9 mouse cellular contexts compared by ENCODE assay signal in genomic region chr7:75427322-75427721, GRCm38 (mm10). TPM values are rescaled to one million over a fixed set of nuclear protein-coding genes. Genes with fewer than 3 reads are reported as not detected.
DNase-seq lines count a peak whose midpoint lies in the region; ATAC-seq and TF ChIP-seq lines count a peak whose summit lies in the region.
"Had no signal": no experiment of that assay in that cellular context is flagged by ENCODE, and none has a peak within 500 bp of the region (broad histone marks: within the 10 kb centered on the region; RNA-seq: fewer than 3 reads in every experiment).

No protein-coding gene starts in this region.

- H3K4me1 ChIP-seq in lung, embryonic 14.5 days (ENCODE audit: insufficient read depth): 0 out of 2 replicates have a peak, but pooled peaks cover 3% of the 10 kb centered on the region
- H3K4me1 ChIP-seq in hindbrain, embryonic 14.5 days (replicated peaks; ENCODE audit: control insufficient read depth, insufficient read depth, low read length): no peaks in the 10 kb centered on the region
- no peaks in the 10 kb centered on the region for H3K4me1 ChIP-seq in hindbrain, embryonic 16.5 days (ENCODE audit: control insufficient read depth, insufficient read depth, low read depth, low read length)

- WGBS in lung, embryonic 14.5 days: 42% methylated on average over 4 of the region's 4 CpGs
- WGBS in hindbrain, embryonic 14.5 days: 81% methylated on average over 4 of the region's 4 CpGs
- 75% methylated on average over 4 of the region's 4 CpGs for WGBS in hindbrain, embryonic 16.5 days

- DNase-seq in testis, postnatal 14 days (ENCODE audit: low spot score): peak; percentile 38
- DNase-seq in testis, postnatal 10 days (ENCODE audit: low spot score): no peak
- DNase-seq in heart, adult 8-10 months (ENCODE audit: low spot score): peak; percentile 80
- peak; percentile 23 for DNase-seq in lung, embryonic 14.5 days
- no peak for DNase-seq in frontal cortex, postnatal 25 days (ENCODE audit: low spot score in 2 of 2)
- no peak for DNase-seq in hindbrain, embryonic 14.5 days (ENCODE audit: low spot score)
- no peak for DNase-seq in embryo, embryonic 11 days

- H3K27me3 ChIP-seq in lung, embryonic 14.5 days (ENCODE audit: insufficient read depth, low read length): no peaks in the 10 kb centered on the region
- no peaks in the 10 kb centered on the region for H3K27me3 ChIP-seq in hindbrain, embryonic 14.5 days (ENCODE audit: control insufficient read depth, insufficient read depth, low read length)
- no peaks in the 10 kb centered on the region for H3K27me3 ChIP-seq in hindbrain, embryonic 16.5 days (replicated peaks; ENCODE audit: control insufficient read depth, insufficient read depth, low read length)

- no peak overlapping the region for H3K4me3 ChIP-seq in lung, embryonic 14.5 days (ENCODE audit: low read depth, low read length)
- H3K4me3 ChIP-seq in hindbrain, embryonic 14.5 days (replicated peaks; ENCODE audit: low read length): no peak overlapping the region
- no peak overlapping the region for H3K4me3 ChIP-seq in hindbrain, embryonic 16.5 days (ENCODE audit: low read length)
- H3K4me3 ChIP-seq: erythroblast, embryonic 14.5 days had no signal

- no peaks in the 10 kb centered on the region for H3K36me3 ChIP-seq in lung, embryonic 14.5 days (ENCODE audit: insufficient read depth)
- no peaks in the 10 kb centered on the region for H3K36me3 ChIP-seq in hindbrain, embryonic 14.5 days (replicated peaks; ENCODE audit: control insufficient read depth, insufficient read depth)
- no peaks in the 10 kb centered on the region for H3K36me3 ChIP-seq in hindbrain, embryonic 16.5 days (ENCODE audit: control insufficient read depth, insufficient read depth, low read length)

- H3K9ac ChIP-seq in lung, embryonic 14.5 days: no peak overlapping the region
- no peak overlapping the region for H3K9ac ChIP-seq in hindbrain, embryonic 14.5 days
- no peak overlapping the region for H3K9ac ChIP-seq in hindbrain, embryonic 16.5 days (ENCODE audit: low read depth, low read length)

- no peak for TF ChIP-seq CTCF in lung, embryonic 14.5 days (IDR thresholded peaks at IDR 0.05; ENCODE audit: low read depth)

- ATAC-seq in lung, embryonic 14.5 days (ENCODE audit: insufficient read depth): no peak
- no peak for ATAC-seq in hindbrain, embryonic 14.5 days (ENCODE audit: low FRiP score)
- ATAC-seq in hindbrain, embryonic 16.5 days: no peak

- no peaks in the 10 kb centered on the region for H3K9me3 ChIP-seq in lung, embryonic 14.5 days (ENCODE audit: low read depth, low read length)
- no peaks in the 10 kb centered on the region for H3K9me3 ChIP-seq in hindbrain, embryonic 14.5 days (ENCODE audit: control insufficient read depth, low read length)
- H3K9me3 ChIP-seq in hindbrain, embryonic 16.5 days (ENCODE audit: control insufficient read depth, low read length): no peaks in the 10 kb centered on the region

- no peak overlapping the region for H3K27ac ChIP-seq in lung, embryonic 14.5 days (ENCODE audit: low read depth)
- no peak overlapping the region for H3K27ac ChIP-seq in hindbrain, embryonic 14.5 days
- H3K27ac ChIP-seq in hindbrain, embryonic 16.5 days (ENCODE audit: low read depth, low read length): no peak overlapping the region

- no peak overlapping the region for H3K4me2 ChIP-seq in lung, embryonic 14.5 days
- no peak overlapping the region for H3K4me2 ChIP-seq in hindbrain, embryonic 14.5 days (replicated peaks)
- H3K4me2 ChIP-seq in hindbrain, embryonic 16.5 days (ENCODE audit: low read length): no peak overlapping the region

RNA-seq across cellular contexts. Expression of gene Akap13, which starts 28.0 kb away (rescaled TPM):
- total RNA-seq in heart, adult 8-10 months (2022): 10 to 100 TPM; 70.2 to 79.8 (median 75.9) TPM
- polyA plus RNA-seq in lung, embryonic 14.5 days (2014; fragmentation: Nextera tagmentation; extraction: Ambion mirVana): 44.6 and 44.8 TPM in 2 replicates
- 19.1 and 19.8 TPM in 2 replicates for polyA plus RNA-seq in hindbrain, embryonic 14.5 days (2014; fragmentation: Nextera tagmentation; extraction: Ambion mirVana)
- 13.0 and 15.6 TPM in 2 replicates for polyA plus RNA-seq in hindbrain, embryonic 16.5 days (2015; fragmentation: Nextera tagmentation; extraction: Ambion mirVana)

Comparison
In these comparisons a context has a peak if more than half of its experiments do, and no peak if none do; other contexts are left out.
1. DNase-seq: peak in testis, postnatal 14 days (single experiment), heart, adult 8-10 months (single experiment) and lung, embryonic 14.5 days (single experiment); none in testis, postnatal 10 days (single experiment), frontal cortex, postnatal 25 days (0 of 2), hindbrain, embryonic 14.5 days (single experiment) and embryo, embryonic 11 days (single experiment).